Mouse (Mus musculus): ENCODE data around the gene Gm20517. TPM values are rescaled to one million over a fixed set of nuclear protein-coding genes. Genes with fewer than 3 reads are reported as not detected.

Gm20517 gene
- polyA plus RNA-seq, 1 experiment: 1.3 TPM

DNA sequence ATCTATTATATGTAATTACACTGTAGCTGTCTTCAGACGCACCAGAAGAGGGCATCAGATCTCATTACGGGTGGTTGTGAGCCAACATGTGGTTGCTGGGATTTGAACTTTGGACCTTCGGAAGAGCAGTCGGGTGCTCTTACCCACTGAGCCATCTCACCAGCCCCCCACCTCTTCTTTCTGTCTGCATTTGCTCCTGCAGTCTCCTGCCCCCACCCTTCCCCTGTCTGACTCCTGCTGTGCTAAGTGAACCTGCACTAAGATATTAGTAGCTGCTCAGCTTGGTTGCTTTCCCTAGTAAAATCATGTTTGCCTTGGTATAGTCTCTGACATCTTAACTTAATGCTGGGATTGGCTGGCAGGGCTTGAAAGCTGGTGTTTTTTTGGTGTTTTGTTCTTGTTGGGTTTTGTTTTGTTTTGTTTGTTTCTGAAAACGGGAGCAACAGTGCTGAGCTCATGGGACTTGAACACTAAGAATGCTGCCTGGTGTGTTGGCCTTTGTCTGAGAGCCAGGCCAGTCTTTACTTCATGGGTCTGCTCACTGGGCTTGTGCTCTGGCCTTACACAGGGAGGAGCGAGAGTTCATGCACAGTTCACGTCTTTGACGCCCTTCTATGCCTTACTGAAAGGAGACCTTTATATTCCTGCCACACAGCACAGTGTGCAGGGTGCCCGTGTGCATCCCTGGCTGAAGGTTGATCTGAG lies 51.8 kb downstream of the Gm20517 start:
- H3K27me3 ChIP-seq (ENCODE audit: control insufficient read depth, insufficient read depth, insufficient read length): no peaks in the 10 kb centered on the region
- H3K79me2 ChIP-seq (ENCODE audit: control insufficient read depth, insufficient read depth): no peaks in the 10 kb centered on the region
- no peaks in the 10 kb centered on the region for H3K36me3 ChIP-seq (ENCODE audit: control insufficient read depth, insufficient read depth)
- no peak overlapping the region for H3ac ChIP-seq (ENCODE audit: control insufficient read depth, insufficient read length, low read depth)
- H3K79me3 ChIP-seq (ENCODE audit: low read depth): no peaks in the 10 kb centered on the region
- no peak overlapping the region for H3K4me3 ChIP-seq (ENCODE audit: insufficient read depth, poor library complexity, severe bottlenecking)
- TF ChIP-seq MYOG (IDR thresholded peaks at IDR 0.05; ENCODE audit: control insufficient read depth, extremely low read depth, insufficient read length) (no peak), USF1 (IDR thresholded peaks at IDR 0.05; ENCODE audit: low read depth) (no peak), FOSL1 (IDR thresholded peaks at IDR 0.05; ENCODE audit: insufficient read depth, low read length, poor library complexity, severe bottlenecking) (no peak)

DNA sequence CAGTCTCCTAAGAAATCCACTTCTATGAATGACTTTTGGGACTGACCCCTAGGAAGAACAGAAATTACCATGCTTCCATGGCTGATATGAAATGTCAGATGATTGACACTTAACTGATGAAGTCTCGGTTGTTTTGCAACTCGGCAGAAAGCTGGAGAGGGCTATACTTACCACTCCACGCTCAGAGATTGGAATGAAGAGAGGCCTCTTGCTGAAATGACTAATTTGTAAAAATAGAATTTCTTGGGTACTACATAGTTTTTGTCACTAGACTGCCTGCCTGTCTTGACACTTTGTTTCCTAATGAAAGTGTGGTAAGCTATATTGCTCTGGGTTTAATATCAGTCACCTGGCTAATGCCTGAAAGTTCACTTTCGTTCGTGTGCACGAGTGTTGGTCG lies 53.1 kb downstream of the Gm20517 start:
- no peaks in the 10 kb centered on the region for H3K36me3 ChIP-seq (ENCODE audit: control insufficient read depth, insufficient read depth)
- H3K79me2 ChIP-seq (ENCODE audit: control insufficient read depth, insufficient read depth): no peaks in the 10 kb centered on the region
- no peak overlapping the region for H3ac ChIP-seq (ENCODE audit: control insufficient read depth, insufficient read length, low read depth)
- no peaks in the 10 kb centered on the region for H3K27me3 ChIP-seq (ENCODE audit: control insufficient read depth, insufficient read depth, insufficient read length)
- no peak overlapping the region for H3K4me3 ChIP-seq (ENCODE audit: insufficient read depth, poor library complexity, severe bottlenecking)
- no peaks in the 10 kb centered on the region for H3K79me3 ChIP-seq (ENCODE audit: low read depth)
- TF ChIP-seq USF1 (IDR thresholded peaks at IDR 0.05; ENCODE audit: low read depth) (no peak), MYOD1 (IDR thresholded peaks at IDR 0.05; ENCODE audit: control insufficient read depth, insufficient read length, low read depth) (no peak), MAX (IDR thresholded peaks at IDR 0.05) (no peak), FOSL1 (IDR thresholded peaks at IDR 0.05; ENCODE audit: insufficient read depth, low read length, poor library complexity, severe bottlenecking) (no peak), CEBPB (IDR thresholded peaks at IDR 0.05; ENCODE audit: low read depth) (no peak), MYOG (IDR thresholded peaks at IDR 0.05; ENCODE audit: control insufficient read depth, extremely low read depth, insufficient read length) (no peak), CTCF (IDR thresholded peaks at IDR 0.05; ENCODE audit: control insufficient read depth, insufficient read depth, insufficient read length) (no peak)

- TF ChIP-seq USF1 (IDR thresholded peaks at IDR 0.05; ENCODE audit: low read depth) (no peak), MAX (IDR thresholded peaks at IDR 0.05) (no peak), FOSL1 (IDR thresholded peaks at IDR 0.05; ENCODE audit: insufficient read depth, low read length, poor library complexity, severe bottlenecking) (no peak), MYOD1 (IDR thresholded peaks at IDR 0.05; ENCODE audit: control insufficient read depth, insufficient read length, low read depth) (no peak)
- H3K79me3 ChIP-seq (ENCODE audit: low read depth): no peaks in the 10 kb centered on the region
These were observed 57.8 kb downstream of the Gm20517 start for GRCm38 (mm10) chr17:47669166-47669565.

DNA sequence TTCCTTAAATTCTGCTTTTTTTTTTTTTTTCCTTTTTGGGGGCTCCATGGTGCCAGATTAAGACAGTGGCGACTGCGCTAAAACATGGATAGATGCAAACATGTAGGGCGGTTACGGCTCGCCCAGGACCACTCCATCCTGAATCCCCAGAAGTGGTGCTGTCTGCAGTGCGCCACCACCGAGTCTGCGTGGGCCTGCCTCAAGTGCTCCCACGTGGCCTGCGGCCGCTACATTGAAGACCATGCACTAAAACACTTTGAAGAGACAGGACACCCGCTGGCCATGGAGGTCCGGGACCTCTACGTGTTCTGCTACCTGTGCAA lies 60.6 kb downstream of the Gm20517 start:
- H3ac ChIP-seq (ENCODE audit: control insufficient read depth, insufficient read length, low read depth): no peak overlapping the region
- H3K36me3 ChIP-seq (ENCODE audit: control insufficient read depth, insufficient read depth): peaks cover 5% of the 10 kb centered on the region
- H3K79me3 ChIP-seq (ENCODE audit: low read depth): no peaks in the 10 kb centered on the region
- TF ChIP-seq MYOD1 (IDR thresholded peaks at IDR 0.05; ENCODE audit: control insufficient read depth, insufficient read length, low read depth): no peak
- TF ChIP-seq CEBPB (IDR thresholded peaks at IDR 0.05; ENCODE audit: low read depth): no peak
- TF ChIP-seq USF1 (IDR thresholded peaks at IDR 0.05; ENCODE audit: low read depth): no peak
- TF ChIP-seq CTCF (IDR thresholded peaks at IDR 0.05; ENCODE audit: control insufficient read depth, insufficient read depth, insufficient read length): no peak
- no peak for TF ChIP-seq MYOG (IDR thresholded peaks at IDR 0.05; ENCODE audit: control insufficient read depth, extremely low read depth, insufficient read length)
- TF ChIP-seq MAX (IDR thresholded peaks at IDR 0.05): no peak
- TF ChIP-seq FOSL1 (IDR thresholded peaks at IDR 0.05; ENCODE audit: insufficient read depth, low read length, poor library complexity, severe bottlenecking): no peak
- no peaks in the 10 kb centered on the region for H3K27me3 ChIP-seq (ENCODE audit: control insufficient read depth, insufficient read depth, insufficient read length)
- no peaks in the 10 kb centered on the region for H3K79me2 ChIP-seq (ENCODE audit: control insufficient read depth, insufficient read depth)
- no peak overlapping the region for H3K4me3 ChIP-seq (ENCODE audit: insufficient read depth, poor library complexity, severe bottlenecking)

More at GRCm38 (mm10) chr17:47669166-47669565, 57.8 kb downstream of the Gm20517 start:
- H3K4me3 ChIP-seq (ENCODE audit: insufficient read depth, poor library complexity, severe bottlenecking): no peak overlapping the region
- H3K79me2 ChIP-seq (ENCODE audit: control insufficient read depth, insufficient read depth): no peaks in the 10 kb centered on the region
- H3K27me3 ChIP-seq (ENCODE audit: control insufficient read depth, insufficient read depth, insufficient read length): no peaks in the 10 kb centered on the region
- H3ac ChIP-seq (ENCODE audit: control insufficient read depth, insufficient read length, low read depth): no peak overlapping the region
- H3K36me3 ChIP-seq (ENCODE audit: control insufficient read depth, insufficient read depth): no peaks in the 10 kb centered on the region

DNA sequence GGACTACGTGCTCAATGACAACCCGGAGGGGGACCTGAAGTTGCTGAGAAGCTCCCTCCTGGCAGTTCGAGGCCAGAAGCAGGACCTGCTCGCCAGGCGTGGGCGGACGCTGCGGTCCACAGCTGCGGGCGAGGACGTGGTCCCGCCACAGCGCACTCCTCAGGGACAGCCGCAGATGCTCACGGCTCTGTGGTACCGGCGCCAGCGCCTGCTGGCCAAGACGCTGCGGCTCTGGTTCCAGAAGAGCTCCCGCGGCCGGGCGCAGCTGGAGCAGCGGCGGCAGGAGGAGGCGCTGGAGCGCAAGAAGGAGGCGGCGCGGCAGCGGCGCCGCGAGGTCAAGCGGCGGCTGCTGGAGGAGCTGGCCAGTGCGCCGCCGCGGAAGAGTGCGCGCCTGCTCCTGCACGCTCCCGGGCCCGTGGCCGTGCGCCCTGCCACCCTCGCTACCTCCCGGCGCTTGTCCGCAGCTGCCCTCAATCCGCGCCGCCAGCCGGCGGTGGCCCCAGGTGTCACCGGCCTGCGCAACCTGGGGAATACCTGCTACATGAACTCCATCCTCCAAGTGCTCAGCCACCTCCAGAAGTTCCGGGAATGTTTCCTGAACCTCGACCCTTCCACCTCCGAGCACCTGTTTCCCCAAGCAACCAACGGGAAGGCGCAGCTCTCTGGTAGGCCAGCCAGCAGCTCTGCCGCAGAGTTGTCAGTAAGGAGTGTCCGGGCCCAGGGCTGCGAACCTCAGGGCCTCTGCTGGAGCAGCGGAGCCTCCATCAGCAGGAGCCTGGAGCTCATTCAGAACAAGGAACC lies 61.1 kb downstream of the Gm20517 start:
- H3ac ChIP-seq (ENCODE audit: control insufficient read depth, insufficient read length, low read depth): no peak overlapping the region
- H3K79me3 ChIP-seq (ENCODE audit: low read depth): no peaks in the 10 kb centered on the region
- no peak overlapping the region for H3K4me3 ChIP-seq (ENCODE audit: insufficient read depth, poor library complexity, severe bottlenecking)
- no peak for TF ChIP-seq MYOD1 (IDR thresholded peaks at IDR 0.05; ENCODE audit: control insufficient read depth, insufficient read length, low read depth)
- no peak for TF ChIP-seq MAX (IDR thresholded peaks at IDR 0.05)
- no peak for TF ChIP-seq USF1 (IDR thresholded peaks at IDR 0.05; ENCODE audit: low read depth)
- no peak for TF ChIP-seq CEBPB (IDR thresholded peaks at IDR 0.05; ENCODE audit: low read depth)
- no peak for TF ChIP-seq FOSL1 (IDR thresholded peaks at IDR 0.05; ENCODE audit: insufficient read depth, low read length, poor library complexity, severe bottlenecking)
- no peak for TF ChIP-seq CTCF (IDR thresholded peaks at IDR 0.05; ENCODE audit: control insufficient read depth, insufficient read depth, insufficient read length)
- no peak for TF ChIP-seq MYOG (IDR thresholded peaks at IDR 0.05; ENCODE audit: control insufficient read depth, extremely low read depth, insufficient read length)
- H3K27me3 ChIP-seq (ENCODE audit: control insufficient read depth, insufficient read depth, insufficient read length): no peaks in the 10 kb centered on the region
- peaks cover 5% of the 10 kb centered on the region for H3K36me3 ChIP-seq (ENCODE audit: control insufficient read depth, insufficient read depth)
- H3K79me2 ChIP-seq (ENCODE audit: control insufficient read depth, insufficient read depth): no peaks in the 10 kb centered on the region

All from C2C12 (cell line).